Mouse (Mus musculus) forebrain, embryonic 12.5 days (tissue): ENCODE measurements around the gene Ift122. TPM values are rescaled to one million over a fixed set of nuclear protein-coding genes. Genes with fewer than 3 reads are reported as not detected.

Experiments used
- ATAC-seq: fragments of 200-750 bp; cut with Nextera tagmentation; 2 replicates; pipeline ENCODE4 v1.8.0; 2017; ENCODE audit warnings: moderate TSS enrichment; ENCODE audit not compliant: low FRiP score
- H3K27ac ChIP-seq: fragments of 300-500 bp; sonication (generic); 2 replicates; pipeline ENCODE4 v1.5.1; 2016; ENCODE audit warnings: mild to moderate bottlenecking
- H3K27me3 ChIP-seq: fragments of 300-500 bp; sonication (generic); 2 replicates; pipeline ENCODE4 v1.6.1; 2016; ENCODE audit warnings: mild to moderate bottlenecking
- H3K36me3 ChIP-seq: fragments of 300-500 bp; sonication (generic); replicated peaks from 2 replicates; pipeline ENCODE4 v1.6.1; 2016; ENCODE audit warnings: mild to moderate bottlenecking
- H3K4me1 ChIP-seq: fragments of 300-500 bp; sonication (generic); 2 replicates; pipeline ENCODE4 v1.6.1; 2016
- H3K4me2 ChIP-seq: fragments of 300-500 bp; sonication (generic); 2 replicates; pipeline ENCODE4 v1.6.1; 2016; ENCODE audit warnings: mild to moderate bottlenecking, moderate library complexity
- H3K4me3 ChIP-seq: fragments of 300-500 bp; sonication (generic); replicated peaks from 2 replicates; pipeline ENCODE4 v1.5.1; 2016; ENCODE audit warnings: mild to moderate bottlenecking
- H3K9ac ChIP-seq: fragments of 300-500 bp; sonication (generic); 2 replicates; pipeline ENCODE4 v1.6.1; 2016; ENCODE audit warnings: mild to moderate bottlenecking
- H3K9me3 ChIP-seq: fragments of 300-500 bp; sonication (generic); 2 replicates; pipeline ENCODE4 v1.6.1; 2016
- WGBS: fragments of 180-500 bp; shearing (Covaris S2); methylation state at CpG from one replicate; pipeline ENCODE4 v1.1.7; 2016; 5-methylcytosine and 5-hydroxymethylcytosine counted together
- polyA plus RNA-seq: library from polyadenylated mRNA; unstranded; fragments of >200 nt; fragmentation: Nextera tagmentation; extraction: Ambion mirVana; gene quantifications from 2 replicates; pipeline ENCODE4 v1.2.1, GENCODE M21; 2016

Gene Ift122
- polyA plus RNA-seq, 1 experiment from 2014 or later: 29.9 TPM

- peak; percentile 63 for ATAC-seq
- H3K9ac ChIP-seq: no peak overlapping the region
- no peaks in the 10 kb centered on the region for H3K27me3 ChIP-seq
- no peak overlapping the region for H3K4me3 ChIP-seq
- H3K27ac ChIP-seq: no peak overlapping the region
- H3K9me3 ChIP-seq: no peaks in the 10 kb centered on the region
- peaks cover 11% of the 10 kb centered on the region; the same call in 1 of the 2 replicates for H3K36me3 ChIP-seq
- H3K4me1 ChIP-seq: peaks cover 4% of the 10 kb centered on the region; the same call in 1 of the 2 replicates
- H3K4me2 ChIP-seq: no peak overlapping the region
- 34% methylated on average over 3 of the region's 3 CpGs for WGBS
Observed at GRCm38 (mm10) chr6:115901062-115901461, 47.8 kb downstream of the Ift122 start.

DNA sequence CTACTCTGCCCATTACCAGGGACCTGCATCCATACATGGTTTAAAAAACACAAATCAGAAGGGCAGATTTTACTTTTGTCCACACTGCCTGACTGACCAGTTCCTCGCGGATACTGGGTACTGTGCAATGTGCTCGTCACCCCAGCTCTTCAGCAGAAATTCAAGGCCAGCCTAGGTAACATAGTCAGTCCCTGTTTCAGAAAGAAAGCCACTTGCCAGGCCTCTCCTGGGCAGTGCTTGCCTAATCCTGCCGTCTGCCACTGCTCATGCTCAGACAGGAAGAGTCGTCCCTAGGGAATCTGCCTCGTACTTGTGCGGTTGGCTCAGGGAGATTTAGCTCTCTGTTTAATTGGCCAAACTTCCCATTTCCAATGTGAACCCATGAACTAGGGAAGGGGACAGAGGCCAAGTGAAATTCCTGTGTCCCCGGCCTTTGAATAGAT lies 48.2 kb downstream of the Ift122 start:
- H3K9ac ChIP-seq: 0 out of 2 replicates have a peak overlapping the region, but pooled peaks have one; percentile 12
- no peaks in the 10 kb centered on the region for H3K27me3 ChIP-seq
- H3K27ac ChIP-seq: no peak overlapping the region
- no peak for ATAC-seq
- no peak overlapping the region for H3K4me2 ChIP-seq
- H3K4me1 ChIP-seq: peaks cover 4% of the 10 kb centered on the region; the same call in 1 of the 2 replicates
- H3K36me3 ChIP-seq: peaks cover 12% of the 10 kb centered on the region
- WGBS: 87% methylated on average over 8 of the region's 8 CpGs
- H3K4me3 ChIP-seq: no peak overlapping the region
- H3K9me3 ChIP-seq: no peaks in the 10 kb centered on the region

- Histone ChIP-seq H3K4me2 (no peak overlapping the region), H3K27ac (no peak overlapping the region), H3K36me3 (peaks cover 19% of the 10 kb centered on the region), H3K4me3 (no peak overlapping the region), H3K27me3 (no peaks in the 10 kb centered on the region), H3K4me1 (peaks cover 4% of the 10 kb centered on the region; the same call in 1 of the 2 replicates), H3K9ac (no peak overlapping the region), H3K9me3 (no peaks in the 10 kb centered on the region)
- ATAC-seq: no peak
- 70% methylated on average over 3 of the region's 3 CpGs for WGBS
Observed at GRCm38 (mm10) chr6:115902545-115902944, 49.3 kb downstream of the Ift122 start.

DNA sequence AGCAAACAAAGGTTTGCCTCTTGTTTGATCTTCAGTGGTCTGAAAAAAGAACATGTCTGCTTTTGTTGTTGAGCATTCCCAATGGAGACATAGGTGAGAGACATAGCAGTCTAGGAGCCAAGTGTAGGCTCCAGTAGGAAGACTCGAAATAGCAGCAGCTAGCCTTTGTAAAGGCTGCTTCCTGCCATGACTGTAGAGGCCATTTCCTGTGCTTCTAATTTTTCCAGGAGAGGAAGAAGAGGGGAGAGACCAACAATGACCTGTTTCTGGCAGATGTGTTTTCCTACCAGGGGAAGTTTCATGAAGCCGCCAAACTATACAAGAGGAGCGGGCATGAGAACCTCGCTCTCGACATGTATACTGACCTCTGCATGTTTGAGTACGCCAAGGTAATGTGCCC lies 52.3 kb downstream of the Ift122 start:
- H3K27ac ChIP-seq: no peak overlapping the region
- no peaks in the 10 kb centered on the region for H3K9me3 ChIP-seq
- H3K4me1 ChIP-seq: peaks cover 4% of the 10 kb centered on the region; the same call in 1 of the 2 replicates
- H3K27me3 ChIP-seq: no peaks in the 10 kb centered on the region
- no peak overlapping the region for H3K4me2 ChIP-seq
- no peak overlapping the region for H3K9ac ChIP-seq
- no peak overlapping the region for H3K4me3 ChIP-seq
- peaks cover 21% of the 10 kb centered on the region for H3K36me3 ChIP-seq
- no peak for ATAC-seq
- WGBS: 87% methylated on average over 6 of the region's 6 CpGs

GRCm38 (mm10) chr6:115906455-115906854 lies 53.2 kb downstream of the Ift122 start:
- Histone ChIP-seq H3K4me1 (peaks cover 3% of the 10 kb centered on the region; the same call in 1 of the 2 replicates), H3K4me2 (no peak overlapping the region), H3K27ac (no peak overlapping the region), H3K27me3 (no peaks in the 10 kb centered on the region), H3K36me3 (peaks cover 22% of the 10 kb centered on the region), H3K4me3 (no peak overlapping the region), H3K9me3 (no peaks in the 10 kb centered on the region), H3K9ac (no peak overlapping the region)
- ATAC-seq: no peak
- WGBS: 81% methylated on average over 1 of the region's 1 CpGs

DNA sequence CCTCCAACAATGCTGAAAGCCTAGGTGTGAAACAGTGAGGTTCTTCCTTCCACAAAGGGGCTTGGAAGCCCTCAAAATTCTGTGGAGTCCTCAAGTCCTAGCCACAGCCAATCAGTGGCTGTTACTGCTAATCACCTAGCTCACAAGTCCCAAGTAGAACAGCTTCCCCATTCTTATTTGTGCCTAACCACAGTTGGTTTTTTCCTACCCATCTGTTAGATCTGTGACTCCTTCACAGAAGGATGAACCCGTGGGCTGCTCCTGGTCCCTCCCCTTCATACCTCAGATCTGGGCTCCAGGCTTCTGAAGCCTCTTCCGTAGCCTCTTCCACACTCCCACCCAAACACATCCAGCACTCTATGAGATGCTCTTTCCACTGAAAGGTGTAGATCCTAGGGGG lies 53.6 kb downstream of the Ift122 start:
- Histone ChIP-seq H3K36me3 (peaks cover 22% of the 10 kb centered on the region), H3K4me3 (no peak overlapping the region), H3K4me2 (no peak overlapping the region), H3K9me3 (no peaks in the 10 kb centered on the region), H3K9ac (no peak overlapping the region), H3K4me1 (no peaks in the 10 kb centered on the region), H3K27ac (no peak overlapping the region), H3K27me3 (no peaks in the 10 kb centered on the region)
- no peak for ATAC-seq
- 89% methylated on average over 2 of the region's 2 CpGs for WGBS

- no peak overlapping the region for H3K4me3 ChIP-seq
- WGBS: 47% methylated on average over 6 of the region's 6 CpGs
- no peak for ATAC-seq
- no peak overlapping the region for H3K4me2 ChIP-seq
- H3K36me3 ChIP-seq: peaks cover 22% of the 10 kb centered on the region
- no peaks in the 10 kb centered on the region for H3K27me3 ChIP-seq
- H3K4me1 ChIP-seq: no peaks in the 10 kb centered on the region
- H3K27ac ChIP-seq: no peak overlapping the region
- H3K9ac ChIP-seq: no peak overlapping the region
- no peaks in the 10 kb centered on the region for H3K9me3 ChIP-seq
Observed at GRCm38 (mm10) chr6:115908421-115908982, 55.2 kb downstream of the Ift122 start.

- no peak overlapping the region for H3K4me3 ChIP-seq
- ATAC-seq: no peak
- H3K9me3 ChIP-seq: no peaks in the 10 kb centered on the region
- WGBS: 53% methylated on average over 3 of the region's 3 CpGs
- H3K4me1 ChIP-seq: no peaks in the 10 kb centered on the region; the same call in 1 of the 2 replicates
- H3K27me3 ChIP-seq: no peaks in the 10 kb centered on the region
- peaks cover 22% of the 10 kb centered on the region for H3K36me3 ChIP-seq
- H3K9ac ChIP-seq: no peak overlapping the region
- no peak overlapping the region for H3K27ac ChIP-seq
- H3K4me2 ChIP-seq: no peak overlapping the region
Observed at GRCm38 (mm10) chr6:115909052-115909451, 55.8 kb downstream of the Ift122 start.

DNA sequence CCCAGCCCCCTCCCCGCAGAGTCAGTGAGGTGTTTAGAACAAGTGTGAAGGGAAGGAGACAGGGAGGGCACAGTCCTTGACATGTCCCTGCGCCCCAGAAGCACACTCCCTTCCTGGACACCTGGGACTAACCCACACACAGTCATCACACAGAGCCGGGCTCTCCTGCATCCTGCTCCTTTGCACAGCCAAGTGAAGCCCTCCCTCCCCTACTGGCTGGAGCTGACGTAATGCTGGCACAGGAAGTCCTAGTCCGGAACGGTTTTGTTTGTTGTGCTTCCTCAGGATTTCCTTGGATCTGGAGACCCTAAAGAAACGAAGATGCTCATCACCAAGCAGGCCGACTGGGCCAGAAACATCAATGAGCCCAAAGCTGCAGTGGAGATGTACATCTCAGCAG lies 56.7 kb downstream of the Ift122 start:
- H3K4me3 ChIP-seq: no peak overlapping the region
- H3K27ac ChIP-seq: 0 out of 2 replicates have a peak overlapping the region, but pooled peaks have one; percentile 19
- 82% methylated on average over 8 of the region's 8 CpGs for WGBS
- H3K9me3 ChIP-seq: no peaks in the 10 kb centered on the region
- no peak for ATAC-seq
- H3K4me1 ChIP-seq: no peaks in the 10 kb centered on the region; the same call in 1 of the 2 replicates
- peaks cover 19% of the 10 kb centered on the region for H3K36me3 ChIP-seq
- H3K9ac ChIP-seq: no peak overlapping the region
- H3K4me2 ChIP-seq: no peak overlapping the region
- no peaks in the 10 kb centered on the region for H3K27me3 ChIP-seq

- no peak for ATAC-seq
- no peak overlapping the region for H3K4me3 ChIP-seq
- H3K36me3 ChIP-seq: peaks cover 18% of the 10 kb centered on the region
- 89% methylated on average over 6 of the region's 6 CpGs for WGBS
- no peaks in the 10 kb centered on the region for H3K9me3 ChIP-seq
- no peak overlapping the region for H3K9ac ChIP-seq
- no peak overlapping the region for H3K4me2 ChIP-seq
- no peaks in the 10 kb centered on the region for H3K27me3 ChIP-seq
- H3K27ac ChIP-seq: no peak overlapping the region
- H3K4me1 ChIP-seq: no peaks in the 10 kb centered on the region; the same call in 1 of the 2 replicates
Observed at GRCm38 (mm10) chr6:115911763-115912162, 58.5 kb downstream of the Ift122 start.

- Histone ChIP-seq H3K9me3 (no peaks in the 10 kb centered on the region), H3K27ac (peak overlapping the region; percentile 63; the same call in 1 of the 2 replicates), H3K4me1 (no peaks in the 10 kb centered on the region; the same call in 1 of the 2 replicates), H3K4me3 (no peak overlapping the region), H3K9ac (no peak overlapping the region), H3K4me2 (no peak overlapping the region), H3K27me3 (no peaks in the 10 kb centered on the region), H3K36me3 (peaks cover 13% of the 10 kb centered on the region; the same call in 1 of the 2 replicates)
- ATAC-seq: no peak
- WGBS: 82% methylated on average over 10 of the region's 10 CpGs
Observed at GRCm38 (mm10) chr6:115913482-115913881, 60.2 kb downstream of the Ift122 start.

DNA sequence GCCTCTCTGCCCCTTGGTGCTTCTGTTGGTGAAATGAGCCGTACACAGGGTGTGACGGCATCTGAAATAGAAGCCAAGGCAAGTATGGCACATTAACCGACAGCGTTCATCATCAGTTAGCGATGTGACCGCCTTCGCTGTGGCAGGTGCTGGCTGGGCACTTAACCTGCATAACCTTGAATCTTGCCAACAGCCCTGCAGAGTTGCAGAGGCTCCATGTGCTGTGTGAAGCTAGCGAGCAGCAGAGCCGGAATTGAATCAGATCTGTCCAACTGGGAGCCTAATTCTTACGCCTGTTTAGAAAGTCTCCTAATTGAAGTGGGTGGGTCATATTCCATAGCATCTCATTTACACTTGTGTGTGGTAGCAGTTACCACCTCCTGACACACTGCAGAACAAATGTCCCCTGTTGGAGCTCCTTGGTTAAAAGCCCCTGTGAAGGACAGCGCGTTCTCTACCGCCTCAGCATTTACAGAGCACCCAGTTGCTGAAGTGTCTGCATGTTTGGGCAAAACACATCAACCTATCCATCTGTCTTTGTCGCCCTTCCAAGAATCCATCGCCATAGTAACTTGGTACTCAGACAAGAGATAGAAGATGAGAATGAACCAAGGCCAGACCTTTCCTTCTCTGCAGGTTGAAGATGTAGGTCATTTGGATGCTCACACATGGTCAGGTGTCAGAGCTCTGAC lies 61.4 kb downstream of the Ift122 start:
- WGBS: 76% methylated on average over 15 of the region's 15 CpGs

More for the DNA sequence above, 61.4 kb downstream of the Ift122 start:
- peak; percentile 48; the same call in 1 of the 2 replicates for ATAC-seq
- Histone ChIP-seq H3K9ac (no peak overlapping the region), H3K36me3 (peaks cover 13% of the 10 kb centered on the region; the same call in 1 of the 2 replicates), H3K4me1 (no peaks in the 10 kb centered on the region; the same call in 1 of the 2 replicates), H3K27me3 (no peaks in the 10 kb centered on the region), H3K4me2 (no peak overlapping the region), H3K27ac (peak overlapping the region; percentile 63), H3K9me3 (no peaks in the 10 kb centered on the region), H3K4me3 (no peak overlapping the region)
